Mouse (Mus musculus) lung, adult 2 months (tissue): Measurements from ENCODE around the gene Gramd4.

Source experiments
- CTCF ChIP-seq: fragments of 200-500 bp; IDR thresholded peaks from 2 replicates; pipeline ENCODE4 v1.5.1; 2011; ENCODE audit warnings: mild to moderate bottlenecking, low read length, control low read depth; ENCODE audit not compliant: insufficient read depth
- POLR2A ChIP-seq: fragments of 200-500 bp; IDR thresholded peaks from 2 replicates; pipeline ENCODE4 v1.6.1; 2011; ENCODE audit warnings: low read depth, mild to moderate bottlenecking, control low read depth, low read length, borderline replicate concordance; ENCODE audit errors: extremely low read depth

- TF ChIP-seq POLR2A, result no peak
- TF ChIP-seq CTCF, result no peak
Observed at GRCm38 (mm10) chr15:86123409-86123808, 65.9 kb downstream of the Gramd4 start.
